Mouse (Mus musculus): ENCODE measurements around the gene Trp53i11. TPM values are rescaled to one million over a fixed set of nuclear protein-coding genes. Genes with fewer than 3 reads are reported as not detected.

Gene Trp53i11
- total RNA-seq, 2 experiments from 2014 or later = 114 to 117 TPM

- no peak for DNase-seq (ENCODE audit: low spot score in 2 of 2)
These were observed 17.0 kb upstream of the Trp53i11 start for GRCm38 (mm10) chr2:93170156-93170844.

DNA sequence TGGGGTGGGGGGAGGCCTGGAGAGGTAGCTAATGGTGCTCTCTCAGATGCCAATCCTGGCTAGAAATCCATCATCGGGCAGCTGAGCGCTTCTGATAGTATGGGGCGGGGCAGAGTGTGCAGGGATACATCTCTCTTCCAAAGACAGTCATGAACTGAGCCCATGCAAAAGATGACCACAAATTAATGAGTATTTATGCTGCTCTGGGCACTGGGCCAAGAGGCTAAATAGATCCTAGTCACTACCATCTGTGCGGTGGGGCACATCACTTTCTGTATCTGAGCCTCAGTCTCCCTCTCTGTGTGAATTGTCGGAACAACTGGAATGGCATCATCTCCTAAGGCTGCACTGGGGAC, 16.5 kb upstream of the Trp53i11 start:
- DNase-seq (ENCODE audit: low spot score in 2 of 2) = no peak

DNA sequence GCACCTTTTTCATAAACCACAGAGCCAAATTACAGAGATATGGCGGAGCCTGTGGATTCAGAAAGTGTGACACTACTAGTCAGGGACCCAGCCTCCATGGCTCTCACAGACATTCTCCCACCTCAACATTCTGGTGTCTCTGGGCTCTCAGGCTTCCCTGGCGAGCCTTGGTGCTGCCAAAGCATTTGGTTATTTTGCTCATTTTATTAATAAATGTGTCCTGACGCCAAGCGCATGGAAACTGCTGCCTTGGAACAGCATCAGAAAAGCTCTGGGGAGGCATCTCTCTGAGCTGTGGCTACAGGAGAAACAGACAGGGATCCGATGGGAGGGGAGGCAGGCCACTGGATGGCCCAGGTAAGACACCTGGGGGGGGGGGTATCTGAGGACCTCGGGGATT, 15.4 kb upstream of the Trp53i11 start:
- DNase-seq (ENCODE audit: low spot score in 2 of 2) = no peak

GRCm38 (mm10) chr2:93172460-93172859, 14.9 kb upstream of the Trp53i11 start:
- DNase-seq (ENCODE audit: low spot score in 2 of 2) = no peak

GRCm38 (mm10) chr2:93174159-93174558, 13.2 kb upstream of the Trp53i11 start:
- DNase-seq (ENCODE audit: low spot score in 2 of 2) = no peak

GRCm38 (mm10) chr2:93175278-93175677, 12.1 kb upstream of the Trp53i11 start:
- no peak for DNase-seq (ENCODE audit: low spot score in 2 of 2)

DNA sequence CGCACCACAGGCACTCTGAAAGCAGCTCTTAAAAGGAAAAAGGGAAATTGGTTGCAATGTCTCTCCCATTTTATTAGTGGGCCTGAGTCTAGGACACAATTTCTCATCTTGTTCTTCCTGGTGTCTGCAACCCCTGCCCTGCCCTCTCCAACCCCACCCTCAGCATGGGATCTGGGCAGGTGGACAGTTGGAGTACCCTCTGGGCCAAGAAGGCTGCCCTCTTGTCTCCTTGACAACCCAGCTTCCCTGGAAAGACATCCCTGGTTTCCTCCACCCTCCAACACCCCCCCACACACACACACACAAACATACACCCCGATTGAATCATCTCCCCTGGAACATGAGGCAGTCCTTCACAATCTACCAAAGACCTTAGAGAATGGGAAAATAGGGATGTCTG, 11.6 kb upstream of the Trp53i11 start:
- DNase-seq (ENCODE audit: low spot score in 2 of 2) = no peak

- no peak for DNase-seq (ENCODE audit: low spot score in 2 of 2)
These were observed 11.1 kb upstream of the Trp53i11 start for GRCm38 (mm10) chr2:93176193-93176798.

GRCm38 (mm10) chr2:93176871-93177667, 10.3 kb upstream of the Trp53i11 start:
- DNase-seq (ENCODE audit: low spot score in 2 of 2) = no peak

DNA sequence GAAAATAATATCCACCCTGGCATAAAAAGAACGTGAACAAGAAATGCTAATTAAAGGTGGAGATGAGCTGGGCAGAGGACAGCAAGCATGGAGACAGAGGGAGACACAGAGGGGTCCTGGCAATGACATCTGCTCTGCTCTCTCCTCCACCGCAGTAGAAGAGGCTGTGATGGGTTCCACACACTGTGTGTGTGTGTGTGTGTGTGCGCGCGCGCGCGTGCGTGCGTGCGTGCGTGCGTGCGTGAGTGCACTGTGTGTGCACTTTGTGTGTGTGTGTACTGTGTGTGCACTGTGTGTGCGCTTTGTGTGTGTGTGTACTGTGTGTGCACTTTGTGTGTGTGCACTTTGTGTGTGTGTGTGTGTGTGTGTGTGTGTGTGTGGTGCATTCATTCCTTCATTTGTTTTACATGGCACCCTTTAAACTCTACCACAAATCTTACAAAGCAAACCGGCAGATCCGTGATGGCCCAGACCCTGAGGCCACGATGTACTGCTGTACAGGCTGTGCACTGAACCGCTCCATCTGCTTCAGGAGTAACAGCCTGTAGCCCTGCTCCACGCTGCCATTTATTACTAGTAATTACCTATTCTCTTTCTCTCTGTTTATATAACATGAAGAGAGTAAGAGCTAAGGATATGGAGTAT, 9.6 kb upstream of the Trp53i11 start:
- no peak for DNase-seq (ENCODE audit: low spot score in 2 of 2)

DNA sequence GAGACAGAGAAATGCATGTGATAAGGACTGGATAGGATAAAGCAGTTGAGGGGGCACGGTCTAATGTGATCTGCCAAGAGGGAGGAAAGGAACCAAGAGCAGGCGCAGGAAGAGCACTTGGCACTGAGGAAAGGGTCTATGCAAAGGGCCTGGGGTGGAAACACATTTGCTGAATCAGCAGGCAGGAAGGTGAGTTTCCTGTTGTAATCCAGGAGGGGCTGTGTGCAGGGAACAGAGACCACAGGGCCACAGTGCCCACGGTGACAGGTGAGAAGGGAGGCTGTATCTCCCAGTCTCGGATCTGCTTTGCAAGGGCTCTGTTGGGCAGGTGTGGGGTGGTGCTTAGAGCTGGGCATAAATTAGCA, 9.1 kb upstream of the Trp53i11 start:
- no peak for DNase-seq (ENCODE audit: low spot score in 2 of 2)

GRCm38 (mm10) chr2:93179603-93180002, 7.7 kb upstream of the Trp53i11 start:
- DNase-seq (ENCODE audit: low spot score in 2 of 2) = no peak

- no peak for DNase-seq (ENCODE audit: low spot score in 2 of 2)
These were observed 7.1 kb upstream of the Trp53i11 start for GRCm38 (mm10) chr2:93180077-93180844.

DNA sequence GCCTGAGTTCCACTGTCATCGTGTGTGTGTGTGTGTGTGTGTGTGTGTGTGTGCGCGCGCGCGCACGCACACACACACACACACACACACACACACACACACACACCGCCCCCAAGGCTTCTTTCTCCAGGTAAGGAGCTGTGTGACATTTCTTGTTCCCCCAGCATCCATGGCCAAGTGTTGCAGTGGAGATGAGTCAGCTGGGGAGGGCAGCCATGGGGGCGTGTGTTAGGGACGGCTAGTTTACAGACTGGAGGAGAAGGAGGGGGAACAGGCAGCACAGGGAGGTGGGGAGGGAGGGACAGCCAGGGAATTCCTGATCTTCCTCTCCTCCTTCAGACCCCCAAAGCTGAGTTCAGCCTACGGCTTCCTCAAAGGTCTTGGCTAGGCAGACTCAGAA, 4.5 kb upstream of the Trp53i11 start:
- no peak for DNase-seq (ENCODE audit: low spot score in 2 of 2)

DNA sequence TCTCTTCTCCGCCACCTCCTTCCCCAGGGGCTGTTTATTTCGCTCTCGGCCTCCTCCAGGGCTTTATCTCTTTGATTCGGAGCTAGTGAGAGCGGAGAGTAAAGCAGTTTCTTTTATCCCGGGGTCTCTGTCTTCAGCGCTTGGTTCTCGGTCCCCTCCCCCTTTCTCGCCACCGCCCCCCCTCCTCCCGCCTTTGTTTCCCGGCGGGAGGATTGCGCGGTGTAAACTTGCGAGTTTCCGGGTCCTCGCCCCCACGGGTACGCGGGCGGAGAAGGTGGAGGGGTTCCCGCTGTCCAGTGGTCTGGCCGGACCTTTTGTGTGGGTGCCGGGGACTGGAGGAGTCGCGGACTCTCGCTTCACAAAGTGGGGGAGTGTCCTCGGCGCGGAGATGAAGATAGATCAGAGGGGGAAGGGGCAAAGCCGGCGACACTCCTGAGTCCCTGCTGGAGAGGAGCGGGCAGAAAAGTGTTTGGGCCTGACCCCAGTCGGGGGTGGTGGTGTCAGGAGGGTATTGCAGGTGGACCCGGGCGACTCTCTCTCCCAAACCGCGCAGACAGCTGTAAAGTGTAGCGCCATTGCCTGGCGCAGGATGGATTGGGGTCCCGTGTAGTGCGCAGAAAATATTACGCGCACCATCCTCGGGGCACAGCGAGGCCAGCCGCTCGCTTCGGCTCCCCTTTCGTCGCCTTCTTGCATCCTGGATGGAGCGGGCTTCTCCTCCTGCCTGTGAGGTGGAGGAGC, 842 bp downstream of the Trp53i11 start:
- no peak for DNase-seq (ENCODE audit: low spot score in 2 of 2)

GRCm38 (mm10) chr2:93188761-93189458, 1.6 kb downstream of the Trp53i11 start:
- no peak for DNase-seq (ENCODE audit: low spot score in 2 of 2)

DNA sequence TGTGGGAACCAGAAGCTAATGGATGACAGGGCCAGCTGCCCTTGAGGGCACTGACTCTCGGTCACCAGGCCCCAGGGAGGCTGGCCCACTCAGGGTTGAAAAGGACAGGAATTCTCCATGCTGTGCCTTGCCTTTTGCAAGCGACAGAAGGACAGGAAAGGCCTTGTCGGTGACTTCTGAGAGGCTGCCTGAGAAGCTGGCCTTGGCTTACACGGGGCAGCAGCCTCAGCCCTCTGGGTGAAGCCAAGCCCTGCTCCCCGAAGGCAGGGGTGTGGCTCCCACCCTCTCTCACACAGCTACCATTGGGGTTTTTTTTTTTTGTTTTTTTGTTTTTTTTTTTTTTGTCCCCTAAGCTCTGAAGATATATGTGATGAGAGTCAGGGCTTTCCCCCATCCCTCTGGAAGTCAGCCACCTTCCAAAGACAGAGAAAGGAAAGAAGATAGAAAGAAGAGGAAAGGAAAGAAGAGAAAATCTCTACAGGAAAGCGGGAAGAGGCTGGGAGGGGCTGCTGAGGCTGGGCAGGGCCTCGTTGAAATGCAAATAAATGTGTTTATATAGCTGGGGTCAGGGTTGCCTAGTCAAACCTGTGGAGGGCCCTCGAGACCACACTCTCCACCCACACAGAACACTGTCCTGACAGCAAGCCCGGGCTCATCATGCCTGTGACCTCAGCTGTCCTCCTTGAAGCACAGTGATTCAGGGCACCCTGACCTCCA, 3.6 kb downstream of the Trp53i11 start:
- DNase-seq (ENCODE audit: low spot score in 2 of 2) = peak in 1 of 2 experiments; percentile 53

DNA sequence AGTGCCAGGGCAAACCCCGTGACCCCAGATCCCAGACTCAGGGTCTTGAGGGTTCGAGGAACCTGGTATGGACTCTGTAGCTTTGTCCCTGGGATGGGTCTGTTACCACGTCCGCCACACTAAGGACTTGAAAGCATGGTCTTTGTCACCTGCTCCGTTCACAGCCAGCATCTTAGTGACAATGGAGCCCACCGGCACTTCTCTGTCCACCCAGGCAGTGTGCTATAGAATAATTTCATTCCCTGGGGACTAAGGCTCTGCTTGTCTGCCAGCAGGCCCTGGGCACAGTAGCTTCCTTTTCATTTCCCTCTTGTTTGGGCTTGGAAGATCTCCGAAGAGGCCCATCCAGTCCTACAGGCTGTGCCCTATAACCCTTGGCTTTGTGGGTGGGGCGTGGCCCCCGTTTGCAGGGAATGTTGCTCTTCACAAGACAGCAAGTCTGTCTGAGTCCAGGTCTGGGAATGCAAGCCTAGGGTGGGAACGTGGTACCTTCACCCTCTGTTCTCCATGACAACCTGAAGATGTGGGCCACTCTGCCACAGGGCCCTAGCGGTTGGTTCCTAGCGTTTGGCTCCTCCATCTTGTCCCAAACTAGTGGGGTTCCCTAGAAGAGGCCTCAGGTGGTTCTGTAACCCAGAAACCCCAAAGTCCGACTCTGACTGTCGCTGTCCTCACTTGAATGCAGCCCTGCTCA, 4.3 kb downstream of the Trp53i11 start:
- no peak for DNase-seq (ENCODE audit: low spot score in 2 of 2)

GRCm38 (mm10) chr2:93192182-93192560, 4.8 kb downstream of the Trp53i11 start:
- DNase-seq (ENCODE audit: low spot score in 2 of 2) = no peak
